Mouse (Mus musculus) C2C12 (cell line): ENCODE measurements around the gene Src. TPM values are rescaled to one million over a fixed set of nuclear protein-coding genes. Genes with fewer than 3 reads are reported as not detected.
"Not testable (repeated sequence)": the region's sequence is repeated elsewhere in the genome, so short reads cannot be mapped to it uniquely, and the experiment has no call there.

Experiments used
- H3K27me3 ChIP-seq: one replicate; pipeline ENCODE4 v1.6.1; 2011; ENCODE audit not compliant: control insufficient read depth, insufficient read depth, insufficient read length
- H3K36me3 ChIP-seq: one replicate; pipeline ENCODE4 v1.6.1; 2011; ENCODE audit not compliant: control insufficient read depth, insufficient read depth
- H3K4me3 ChIP-seq: one replicate; pipeline ENCODE4 v1.5.1; 2011; ENCODE audit warnings: mild to moderate bottlenecking, control low read depth; ENCODE audit not compliant: poor library complexity, insufficient read depth, severe bottlenecking
- H3K79me2 ChIP-seq: one replicate; pipeline ENCODE4 v1.6.1; 2011; ENCODE audit not compliant: control insufficient read depth, insufficient read depth
- H3K79me3 ChIP-seq: one replicate; pipeline ENCODE4 v1.6.1; 2011; ENCODE audit warnings: low read depth, control low read depth
- H3ac ChIP-seq: one replicate; pipeline ENCODE3; 2011; ENCODE audit warnings: low read depth; ENCODE audit not compliant: control insufficient read depth, insufficient read length
- CEBPB ChIP-seq: IDR thresholded peaks from one replicate; pipeline ENCODE4 v1.6.1; 2011; ENCODE audit warnings: low read depth, mild to moderate bottlenecking, control low read depth, moderate library complexity
- CTCF ChIP-seq: IDR thresholded peaks from one replicate; pipeline ENCODE4 v1.5.1; 2011; ENCODE audit not compliant: control insufficient read depth, insufficient read depth, insufficient read length
- FOSL1 ChIP-seq: IDR thresholded peaks from one replicate; pipeline ENCODE4 v1.8.0; 2011; ENCODE audit warnings: mild to moderate bottlenecking, low read length; ENCODE audit not compliant: poor library complexity, insufficient read depth, severe bottlenecking
- MAX ChIP-seq: IDR thresholded peaks from one replicate; pipeline ENCODE4 v1.6.1; 2011; ENCODE audit warnings: mild to moderate bottlenecking, control low read depth
- MYOD1 ChIP-seq: IDR thresholded peaks from one replicate; pipeline ENCODE4 v1.6.1; 2011; ENCODE audit warnings: low read depth; ENCODE audit not compliant: control insufficient read depth, insufficient read length
- MYOG ChIP-seq: IDR thresholded peaks from one replicate; pipeline ENCODE4 v1.6.1; 2011; ENCODE audit not compliant: control insufficient read depth, insufficient read length; ENCODE audit errors: extremely low read depth
- USF1 ChIP-seq: IDR thresholded peaks from one replicate; pipeline ENCODE4 v1.6.1; 2011; ENCODE audit warnings: low read depth, mild to moderate bottlenecking, control low read depth, moderate library complexity
- polyA plus RNA-seq: library from polyadenylated mRNA; unstranded; fragments of >200 nt; fragmentation: generic; extraction: Trizol; gene quantifications from one replicate; pipeline ENCODE4 v1.2.1, GENCODE M21; 2012; ENCODE audit warnings: missing spikeins

The Src gene
- polyA plus RNA-seq, 1 experiment, result 29.3 TPM

GRCm38 (mm10) chr2:157479858-157480568 lies 61.8 kb downstream of the Src start:
- Histone ChIP-seq H3K79me2 (no peaks in the 10 kb centered on the region), H3K4me3 (no peak overlapping the region), H3K36me3 (no peaks in the 10 kb centered on the region), H3K27me3 (peaks cover 18% of the 10 kb centered on the region), H3K79me3 (no peaks in the 10 kb centered on the region), H3ac (no peak overlapping the region)
- TF ChIP-seq MYOD1 (no peak), MYOG (no peak), CEBPB (no peak), CTCF (peak; percentile 42)

GRCm38 (mm10) chr2:157482729-157483128 lies 64.5 kb downstream of the Src start:
- no peak for TF ChIP-seq FOSL1
- Histone ChIP-seq H3ac (no peak overlapping the region), H3K4me3 (no peak overlapping the region), H3K27me3 (peaks cover 18% of the 10 kb centered on the region), H3K79me2 (no peaks in the 10 kb centered on the region), H3K79me3 (no peaks in the 10 kb centered on the region), H3K36me3 (no peaks in the 10 kb centered on the region)

- H3K79me2 ChIP-seq, H3K4me3 ChIP-seq, H3ac ChIP-seq, H3K36me3 ChIP-seq, H3K79me3 ChIP-seq: not testable (repeated sequence)
- peaks cover 38% of the 10 kb centered on the region for H3K27me3 ChIP-seq
Observed at GRCm38 (mm10) chr2:157486559-157486958, 68.3 kb downstream of the Src start.

DNA sequence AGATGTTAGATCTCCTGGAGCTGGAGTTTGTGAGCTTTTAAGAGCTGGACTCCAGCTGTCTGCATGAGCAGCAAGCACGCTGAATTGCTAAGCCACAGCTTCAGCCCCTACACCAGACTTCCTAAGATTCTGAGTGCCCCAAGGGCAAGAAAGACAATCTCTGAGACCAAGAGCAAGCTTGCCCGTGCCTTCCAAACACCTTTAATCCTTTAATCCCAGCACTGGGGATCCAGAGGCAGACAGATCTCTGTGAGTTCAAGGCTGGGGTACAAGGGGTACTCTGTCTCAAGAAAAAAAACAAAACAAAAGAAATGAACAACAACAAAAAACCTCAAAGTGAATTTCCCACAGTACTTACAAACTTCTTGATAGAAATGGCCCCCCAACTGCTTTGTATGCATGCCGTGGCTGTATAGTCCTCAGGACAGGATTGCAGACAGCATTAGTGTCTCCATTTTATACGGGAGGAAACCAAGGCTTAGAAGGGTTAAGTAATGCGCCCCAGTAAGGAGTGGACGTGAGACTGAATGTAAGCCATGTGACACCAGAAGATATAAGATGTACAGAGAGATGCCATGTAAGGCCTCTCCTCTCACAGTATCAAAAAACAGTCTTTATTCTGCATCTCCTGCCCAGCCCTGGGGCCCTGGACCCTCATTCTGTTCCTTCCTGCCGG lies 68.9 kb downstream of the Src start:
- Histone ChIP-seq H3K27me3 (peaks cover 39% of the 10 kb centered on the region), H3K79me2 (no peaks in the 10 kb centered on the region), H3ac (no peak overlapping the region), H3K36me3 (no peaks in the 10 kb centered on the region), H3K79me3 (no peaks in the 10 kb centered on the region), H3K4me3 (no peak overlapping the region)
- no peak for TF ChIP-seq MYOD1
- no peak for TF ChIP-seq CEBPB
- no peak for TF ChIP-seq MYOG
- no peak for TF ChIP-seq FOSL1
- no peak for TF ChIP-seq CTCF
- TF ChIP-seq USF1, result no peak
- TF ChIP-seq MAX, result no peak

DNA sequence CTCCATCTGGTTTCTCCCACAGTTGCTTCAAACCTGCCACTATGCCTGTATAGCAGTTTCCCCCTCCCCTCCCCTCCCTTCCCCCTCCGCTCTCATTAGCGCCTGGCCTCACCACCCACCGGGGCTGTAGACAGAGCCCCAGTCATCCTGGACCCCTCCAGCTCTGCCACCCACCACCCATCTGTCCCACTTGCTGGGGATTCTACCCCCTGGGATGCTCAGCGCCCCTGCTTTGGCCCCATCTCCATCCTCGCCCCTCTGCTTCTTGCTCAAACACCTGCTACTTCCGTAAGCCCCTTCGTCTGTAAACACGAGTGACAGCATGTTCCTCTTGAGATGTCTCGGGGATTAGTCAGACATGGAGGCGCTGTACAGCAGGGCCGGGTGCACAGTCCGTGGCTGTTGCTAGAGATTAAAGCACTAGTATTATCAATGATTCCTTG lies 69.5 kb downstream of the Src start:
- TF ChIP-seq CTCF (no peak), CEBPB (no peak), MYOG (no peak), FOSL1 (no peak), MAX (no peak), MYOD1 (no peak), USF1 (no peak)
- no peaks in the 10 kb centered on the region for H3K79me2 ChIP-seq
- no peaks in the 10 kb centered on the region for H3K36me3 ChIP-seq
- H3K27me3 ChIP-seq, result peaks cover 39% of the 10 kb centered on the region
- H3ac ChIP-seq, result no peak overlapping the region
- H3K4me3 ChIP-seq, result no peak overlapping the region
- H3K79me3 ChIP-seq, result no peaks in the 10 kb centered on the region

DNA sequence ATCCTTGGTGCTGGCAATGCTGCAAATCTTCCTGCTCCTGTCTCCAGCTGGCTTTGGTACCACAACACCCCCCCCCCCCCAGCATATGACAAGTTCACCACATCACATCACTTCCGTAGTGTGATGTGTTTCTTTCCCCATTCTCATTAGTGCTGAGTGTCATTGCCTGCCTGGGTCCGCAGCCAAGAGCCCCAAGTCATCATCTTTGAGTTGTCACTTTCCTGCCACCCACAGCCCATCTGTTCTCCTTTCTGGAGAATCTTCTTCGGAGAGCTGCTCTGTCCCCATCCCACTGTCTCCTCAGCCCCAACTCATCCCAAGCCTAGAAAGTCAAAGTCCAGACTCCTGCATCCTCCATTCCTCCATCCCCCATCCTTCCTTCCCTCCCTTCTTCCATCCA lies 75.0 kb downstream of the Src start:
- no peak overlapping the region for H3ac ChIP-seq
- H3K79me3 ChIP-seq, result no peaks in the 10 kb centered on the region
- no peaks in the 10 kb centered on the region for H3K79me2 ChIP-seq
- H3K36me3 ChIP-seq, result no peaks in the 10 kb centered on the region
- peaks cover 61% of the 10 kb centered on the region for H3K27me3 ChIP-seq
- TF ChIP-seq USF1, result no peak
- TF ChIP-seq FOSL1, result no peak
- no peak for TF ChIP-seq CTCF
- no peak for TF ChIP-seq CEBPB
- TF ChIP-seq MYOD1, result no peak
- no peak for TF ChIP-seq MAX
- no peak for TF ChIP-seq MYOG
- no peak overlapping the region for H3K4me3 ChIP-seq
